Mouse (Mus musculus) CD4-positive naive resting alpha-beta T cell, adult 57 days (primary cell): ENCODE measurements around the gene Edem2. TPM values are rescaled to one million over a fixed set of nuclear protein-coding genes. Genes with fewer than 3 reads are reported as not detected.

Experiments used
- total RNA-seq: library from RNA; stranded (reverse); gene quantifications from one replicate; pipeline ENCODE4 v1.2.4, GENCODE M21; 2023

The Edem2 gene
- 33.6 TPM for total RNA-seq

DNA sequence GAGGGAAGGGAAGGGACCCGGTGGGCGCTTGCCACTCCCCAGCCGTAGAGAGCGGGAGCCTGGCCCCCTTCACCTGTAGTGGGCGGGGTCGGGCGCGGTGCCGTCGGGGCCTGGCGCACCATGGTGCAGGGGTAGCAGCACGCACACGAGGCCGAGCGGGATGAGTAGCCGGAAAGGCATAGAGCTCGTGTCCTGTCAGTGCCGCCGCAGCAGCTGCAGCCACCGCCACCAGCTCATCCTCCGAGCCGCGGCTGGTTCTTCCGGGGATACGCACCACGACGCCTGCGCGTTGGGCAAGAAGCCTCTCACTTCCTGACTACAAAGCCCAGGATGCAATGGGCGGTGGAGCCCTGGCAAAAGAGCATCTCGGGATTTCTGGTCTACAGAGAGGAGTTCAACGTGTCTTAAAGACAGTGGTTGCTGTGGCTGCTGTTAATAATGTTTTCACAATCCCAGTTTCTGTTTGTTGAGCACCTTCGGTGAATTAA, at the start of gene Edem2:
Edem2 (minus strand) TSS at position 318 of the 488 bp plus-strand sequence.

DNA sequence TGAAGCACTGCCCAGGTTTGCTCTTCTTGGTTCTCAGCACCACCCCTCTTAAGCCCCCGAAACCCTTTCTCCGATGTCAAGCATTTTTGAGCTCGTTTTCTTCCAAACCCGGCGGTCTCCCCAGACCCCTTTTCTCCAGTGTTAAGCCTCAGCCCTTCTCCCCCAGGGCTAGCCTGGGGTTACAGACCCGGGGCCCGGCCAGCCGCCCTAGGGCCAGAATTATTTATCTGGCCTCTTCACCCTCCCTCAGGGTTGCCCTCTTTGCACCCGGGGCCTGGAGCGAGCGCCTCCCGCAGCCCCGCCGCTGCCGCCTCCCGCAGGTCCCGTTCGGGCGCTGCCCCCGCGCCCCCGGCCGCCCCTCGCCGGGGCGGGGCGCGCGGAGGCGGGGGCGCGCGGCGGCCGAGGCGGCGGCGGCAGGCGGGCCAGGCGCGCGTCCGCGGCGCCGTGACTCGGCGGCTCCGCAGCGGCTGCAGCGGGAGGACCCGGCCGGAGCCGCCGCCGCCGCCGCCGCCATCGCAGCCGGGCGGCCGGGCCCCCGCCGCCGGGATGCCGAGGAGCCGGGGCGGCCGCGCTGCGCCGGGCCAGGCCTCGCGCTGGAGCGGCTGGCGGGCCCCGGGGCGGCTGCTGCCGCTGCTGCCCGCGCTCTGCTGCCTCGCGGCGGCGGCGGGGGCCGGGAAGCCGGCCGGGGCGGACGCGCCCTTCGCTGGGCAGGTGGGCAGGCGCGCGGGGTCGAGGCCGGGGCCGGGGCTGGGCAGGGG, 45.8 kb upstream of the Edem2 start, which contains the start of gene Mmp24:
Mmp24 (plus strand) TSS at position 416 of the 758 bp plus-strand sequence.

DNA sequence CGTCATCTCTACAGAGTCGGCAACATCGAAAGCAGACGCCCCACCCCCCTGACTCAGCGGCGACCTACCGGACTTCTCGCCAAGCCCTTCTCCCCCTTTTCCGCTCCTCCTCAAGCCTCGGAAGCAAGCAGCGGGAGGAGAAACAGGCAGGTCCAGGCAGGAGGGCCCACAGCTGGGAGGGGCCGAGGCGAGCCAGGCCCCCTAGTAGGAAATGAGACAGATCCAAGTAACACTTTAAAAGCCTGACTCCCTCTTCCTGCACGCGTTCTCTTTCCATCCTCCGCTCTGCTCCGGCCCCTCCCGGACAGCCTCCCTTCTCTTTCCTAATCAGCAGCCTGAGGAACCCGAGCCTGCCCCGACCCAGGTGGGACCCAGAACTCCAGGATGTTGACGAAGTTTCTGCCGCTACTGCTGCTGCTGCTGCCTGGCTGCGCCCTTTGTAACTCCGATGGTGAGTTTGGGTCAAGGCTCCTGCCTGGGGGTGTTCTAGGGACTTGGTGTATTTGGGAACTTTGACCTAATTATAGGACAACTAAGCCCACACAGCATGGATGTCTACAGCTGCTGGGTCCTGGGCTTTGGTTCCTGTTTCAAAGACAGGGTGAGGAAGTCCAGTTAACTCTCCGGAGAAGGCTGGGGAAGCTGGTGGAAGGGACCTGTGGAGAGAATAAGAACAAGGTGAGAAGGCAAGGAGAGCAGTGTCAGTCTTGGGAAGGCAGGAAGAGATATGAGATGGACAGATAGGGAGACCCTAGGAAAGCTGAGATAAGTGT, 21.9 kb upstream of the Edem2 start, which contains the start of gene Procr:
Procr (plus strand) TSS at position 104 of the 773 bp plus-strand sequence.

DNA sequence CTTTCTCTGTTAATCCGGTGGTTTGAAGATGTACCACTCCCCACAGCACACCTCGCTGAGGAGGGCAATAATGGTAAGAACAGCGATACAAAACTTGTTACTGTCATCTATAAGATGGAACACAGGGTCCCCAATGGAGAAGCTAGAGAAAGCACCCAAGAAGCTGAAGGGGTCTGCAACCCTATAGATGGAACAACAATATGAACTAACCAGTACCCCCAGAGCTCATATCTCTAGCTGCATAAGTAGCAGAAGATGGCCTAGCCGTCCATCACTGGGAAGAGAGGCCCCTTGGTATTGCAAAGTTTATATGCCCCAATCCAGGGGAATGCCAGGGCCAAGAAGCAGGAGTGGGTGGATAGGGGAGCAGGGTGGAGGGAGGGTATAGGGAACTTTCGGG, 6.5 kb upstream of the Edem2 start, which contains the start of gene Gm17581:
Gm17581 (minus strand) TSS at position 101 of the 400 bp plus-strand sequence.

DNA sequence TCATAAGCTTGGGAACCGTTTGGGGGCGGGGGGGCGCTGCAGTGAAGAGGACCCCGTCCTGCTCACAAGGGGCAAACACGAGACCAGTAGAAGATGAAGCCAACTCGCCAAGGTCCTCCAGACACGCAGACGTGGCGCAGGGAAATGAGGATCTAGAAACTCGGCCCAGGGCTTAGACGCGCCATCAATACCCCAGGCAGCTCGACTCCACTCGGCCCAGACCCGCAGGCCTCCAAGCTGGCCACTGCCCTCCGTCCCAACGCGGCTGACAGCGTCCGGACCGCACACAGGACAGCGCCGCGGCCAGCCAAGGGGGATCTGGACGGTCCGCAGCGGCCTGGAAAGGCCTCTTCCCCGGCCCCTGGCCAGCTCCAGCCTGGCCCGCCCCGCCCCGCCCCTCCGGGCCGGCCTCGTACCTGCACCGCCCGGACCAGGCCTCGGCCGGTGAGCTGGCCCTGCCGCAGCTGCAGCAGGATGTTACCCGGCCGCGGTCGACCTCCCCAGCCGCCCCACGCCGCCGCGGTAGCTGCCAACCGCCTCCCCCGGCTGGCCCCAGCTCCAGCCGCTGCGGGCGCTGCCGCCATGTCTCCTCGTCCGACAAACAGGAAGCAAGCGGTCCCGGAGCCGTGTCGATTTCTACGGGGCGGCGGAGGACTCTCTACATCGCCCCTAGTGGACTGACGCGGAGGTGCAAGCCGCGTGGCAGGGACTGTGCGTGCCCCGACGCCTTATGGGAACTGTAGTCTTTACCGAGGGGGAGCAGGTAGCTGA, 37.4 kb downstream of the Edem2 start, which contains the start of gene Trpc4ap:
Trpc4ap (minus strand) TSS at position 662 of the 771 bp plus-strand sequence.

Other genes with a start within 250 kb of the Edem2 start
- 66.9 TPM for gene Acss2, start 211.5 kb downstream of the Edem2 start, total RNA-seq
- gene Ggt7, start 211.2 kb downstream of the Edem2 start, total RNA-seq, result 5.5 TPM
- gene Gss, start 136.7 kb downstream of the Edem2 start, total RNA-seq, result 11.2 TPM
- gene Myh7b, start 118.3 kb downstream of the Edem2 start, total RNA-seq, result not detected
- gene Trpc4ap, start 37.1 kb downstream of the Edem2 start, total RNA-seq, result 194 TPM
- not detected for gene Gm17581, start 6.4 kb upstream of the Edem2 start, total RNA-seq
- gene Procr, start 21.6 kb upstream of the Edem2 start, total RNA-seq, result not detected
- not detected for gene Mmp24, start 45.9 kb upstream of the Edem2 start, total RNA-seq
- gene BC029722, start 90.0 kb upstream of the Edem2 start, total RNA-seq, result 26.0 TPM
- 144 TPM for gene Eif6, start 97.5 kb upstream of the Edem2 start, total RNA-seq
- 0.47 TPM for gene Fam83c, start 105.4 kb upstream of the Edem2 start, total RNA-seq
- 44.3 TPM for gene Uqcc1, start 200.8 kb upstream of the Edem2 start, total RNA-seq
- gene Gm15557, start 211.3 kb upstream of the Edem2 start, total RNA-seq, result not detected
- not detected for gene Gdf5, start 215.9 kb upstream of the Edem2 start, total RNA-seq
- 42.1 TPM for gene Cep250, start 227.0 kb upstream of the Edem2 start, total RNA-seq